ENCODE assay signal across 1 mouse cellular context in the genomic region with DNA sequence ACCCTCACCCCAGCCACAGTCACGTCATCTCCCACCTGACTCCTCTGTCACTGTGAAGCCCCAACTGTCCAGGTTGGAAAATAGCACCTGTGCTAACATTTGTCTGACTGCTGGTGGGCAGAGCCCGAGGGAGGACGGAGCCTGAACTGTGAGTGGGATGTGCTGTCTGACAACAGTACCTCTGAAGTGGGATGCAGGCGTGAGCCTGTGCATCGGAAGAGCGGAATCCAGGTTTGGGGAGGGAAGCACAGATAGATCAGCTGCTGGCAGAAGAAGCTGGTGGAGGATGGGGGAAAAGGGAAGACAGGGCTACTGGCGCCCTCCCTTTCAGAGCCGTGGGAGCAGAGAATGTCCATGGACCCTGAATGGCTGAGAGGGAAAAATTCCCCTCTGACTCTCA.
TF ChIP-seq lines count a peak whose summit lies in the region.

No protein-coding gene starts in this region.

TF ChIP-seq in CH12.LX, 34 proteins besides CTCF, POLR2A, EP300 and RAD21:
- TF ChIP-seq ZKSCAN1 (IDR thresholded peaks at IDR 0.05; ENCODE audit: borderline replicate concordance, low read depth, low read length) (no peak), USF2 (conservative IDR thresholded peaks at IDR 0.05; ENCODE audit: low read depth, low read length) (no peak), POLR2AphosphoS2 (IDR thresholded peaks at IDR 0.05; ENCODE audit: low read depth, low read length) (no peak), USF1 (IDR thresholded peaks at IDR 0.05; ENCODE audit: low read depth, low read length) (no peak), JUN (IDR thresholded peaks at IDR 0.05; ENCODE audit: insufficient read depth, low read depth, low read length) (no peak), NELFE (IDR thresholded peaks at IDR 0.05; ENCODE audit: low read depth, low read length) (no peak), MEF2A (IDR thresholded peaks at IDR 0.05; ENCODE audit: borderline replicate concordance, low read depth, low read length) (no peak), GABPA (IDR thresholded peaks at IDR 0.05; ENCODE audit: insufficient replicate concordance, low read depth, low read length) (no peak), HCFC1 (IDR thresholded peaks at IDR 0.05; ENCODE audit: low read depth, low read length) (no peak), MYC (IDR thresholded peaks at IDR 0.05; ENCODE audit: low read depth, low read length) (no peak), MXI1 (IDR thresholded peaks at IDR 0.05; ENCODE audit: low read depth, low read length) (no peak), KAT2A (IDR thresholded peaks at IDR 0.05; ENCODE audit: insufficient replicate concordance, low read length) (no peak), JUND (conservative IDR thresholded peaks at IDR 0.05; ENCODE audit: low read depth, low read length) (no peak), CHD1 (IDR thresholded peaks at IDR 0.05; ENCODE audit: low read depth, low read length) (no peak), ZMIZ1 (IDR thresholded peaks at IDR 0.05; ENCODE audit: low read depth, low read length) (no peak), RCOR1 (conservative IDR thresholded peaks at IDR 0.05; ENCODE audit: low read depth, low read length) (no peak), TCF12 (IDR thresholded peaks at IDR 0.05; ENCODE audit: low read depth, low read length) (no peak), MAFK (IDR thresholded peaks at IDR 0.05; ENCODE audit: insufficient replicate concordance, low read length) (no peak), ZC3H11A (IDR thresholded peaks at IDR 0.05; ENCODE audit: low read depth, low read length) (no peak), SMC3 (IDR thresholded peaks at IDR 0.05; ENCODE audit: low read depth, low read length) (no peak)
